Mouse (Mus musculus) mouse embryonic stem cell (cell line): ENCODE measurements around the gene Gm13275.
"Not testable (repeated sequence)": the region's sequence is repeated elsewhere in the genome, so short reads cannot be mapped to it uniquely, and the experiment has no call there.

Experiments
- in situ Hi-C, 2 experiments: fragments of 300-500 bp; cut with MboI; formaldehyde crosslinking; loops; 1 replicate in 1 of 2; 3 replicates in 1 of 2; pipeline ENCODE4 v1.14.3; 2019 to 2020; ENCODE audit warnings: low sequenced_read_pairs in 2 of 2, low pct_unique_long_range_greater_than_20kb in 1 of 2, mixed read lengths in 1 of 2; ENCODE audit not compliant: unreplicated experiment in 1 of 2

Gene Gm13275

DNA sequence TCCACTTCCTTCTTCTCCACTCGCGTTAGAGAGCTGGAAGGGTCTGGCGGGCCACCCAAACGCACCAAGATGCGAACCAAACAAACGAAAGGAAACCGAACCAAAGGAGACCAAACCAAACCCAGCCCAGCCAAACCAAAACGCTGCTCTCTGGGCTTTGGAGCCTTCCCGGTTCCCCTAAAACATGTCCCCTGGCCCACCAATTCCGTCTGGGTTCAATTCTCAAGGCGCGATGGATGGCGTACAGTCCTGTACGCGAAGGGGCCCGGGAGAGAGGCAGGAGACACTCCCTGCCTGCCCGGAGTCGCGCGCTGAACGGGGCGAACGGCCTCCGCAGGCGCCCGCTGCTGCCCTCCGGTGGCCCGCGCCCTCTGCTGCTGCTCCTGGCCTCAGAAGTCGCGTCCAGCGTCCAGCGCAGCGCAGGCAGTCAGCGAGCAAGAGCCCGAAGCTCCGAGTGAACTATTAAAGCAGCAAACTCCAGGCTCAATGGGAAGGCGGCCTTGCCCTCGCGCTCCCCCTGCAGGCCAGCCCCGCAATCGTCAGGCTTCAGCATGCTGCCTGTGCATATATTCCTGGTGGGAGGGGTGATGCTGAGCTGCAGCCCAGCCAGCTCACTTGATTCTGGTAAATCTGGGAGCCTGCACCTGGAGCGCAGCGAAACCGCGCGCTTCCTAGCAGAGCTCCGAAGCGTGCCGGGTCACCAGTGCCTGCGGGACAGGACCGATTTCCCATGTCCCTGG lies at the start of gene Gm13275:
Gene Gm13275 (plus strand): TSS at position 552 of the 740 bp plus-strand sequence.
- in situ Hi-C loops: not testable (repeated sequence)

DNA sequence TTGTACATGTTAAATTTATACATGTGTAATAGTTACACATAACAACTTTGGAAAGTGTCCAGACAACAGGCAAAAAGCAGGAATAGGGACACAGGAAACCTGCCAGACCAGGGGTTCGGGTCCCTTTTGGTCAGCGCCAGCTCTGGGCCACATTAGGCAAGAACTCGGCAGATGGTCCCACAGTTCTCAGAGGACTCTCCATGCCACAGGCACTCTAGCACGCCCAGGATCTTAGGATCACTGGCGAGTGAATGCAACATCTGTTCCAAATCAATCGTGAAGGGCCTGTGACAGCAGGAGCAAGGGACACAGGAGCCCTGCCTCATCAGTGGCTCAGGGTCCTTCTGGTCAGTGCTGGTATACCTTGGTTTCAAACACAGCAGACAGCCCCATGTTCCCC lies 44.4 kb upstream of the Gm13275 start:
- in situ Hi-C loops: no loop called here

DNA sequence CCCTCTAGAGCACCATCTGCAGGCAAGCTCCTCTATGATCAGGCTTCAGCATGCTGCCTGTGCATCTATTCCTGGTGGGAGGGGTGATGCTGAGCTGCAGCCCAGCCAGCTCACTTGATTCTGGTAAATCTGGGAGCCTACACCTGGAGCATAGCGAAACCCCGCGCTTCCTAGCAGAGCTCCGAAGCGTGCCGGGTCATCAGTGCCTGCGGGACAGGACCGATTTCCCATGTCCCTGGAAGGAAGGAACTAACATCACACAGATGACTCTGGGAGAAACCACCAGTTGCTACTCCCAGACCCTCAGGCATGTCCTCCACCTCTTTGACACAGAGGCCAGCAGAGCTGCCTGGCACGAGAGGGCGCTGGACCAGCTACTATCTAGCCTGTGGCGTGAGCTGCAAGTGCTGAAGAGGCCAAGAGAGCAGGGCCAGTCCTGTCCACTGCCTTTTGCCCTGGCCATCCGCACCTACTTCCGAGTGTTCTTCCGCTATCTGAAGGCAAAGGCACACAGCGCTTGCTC lies 39.4 kb upstream of the Gm13275 start, which contains the start of gene Gm13271:
Gene Gm13271 (plus strand): TSS at position 51 of the 523 bp plus-strand sequence.
- in situ Hi-C loops: not testable (repeated sequence)

DNA sequence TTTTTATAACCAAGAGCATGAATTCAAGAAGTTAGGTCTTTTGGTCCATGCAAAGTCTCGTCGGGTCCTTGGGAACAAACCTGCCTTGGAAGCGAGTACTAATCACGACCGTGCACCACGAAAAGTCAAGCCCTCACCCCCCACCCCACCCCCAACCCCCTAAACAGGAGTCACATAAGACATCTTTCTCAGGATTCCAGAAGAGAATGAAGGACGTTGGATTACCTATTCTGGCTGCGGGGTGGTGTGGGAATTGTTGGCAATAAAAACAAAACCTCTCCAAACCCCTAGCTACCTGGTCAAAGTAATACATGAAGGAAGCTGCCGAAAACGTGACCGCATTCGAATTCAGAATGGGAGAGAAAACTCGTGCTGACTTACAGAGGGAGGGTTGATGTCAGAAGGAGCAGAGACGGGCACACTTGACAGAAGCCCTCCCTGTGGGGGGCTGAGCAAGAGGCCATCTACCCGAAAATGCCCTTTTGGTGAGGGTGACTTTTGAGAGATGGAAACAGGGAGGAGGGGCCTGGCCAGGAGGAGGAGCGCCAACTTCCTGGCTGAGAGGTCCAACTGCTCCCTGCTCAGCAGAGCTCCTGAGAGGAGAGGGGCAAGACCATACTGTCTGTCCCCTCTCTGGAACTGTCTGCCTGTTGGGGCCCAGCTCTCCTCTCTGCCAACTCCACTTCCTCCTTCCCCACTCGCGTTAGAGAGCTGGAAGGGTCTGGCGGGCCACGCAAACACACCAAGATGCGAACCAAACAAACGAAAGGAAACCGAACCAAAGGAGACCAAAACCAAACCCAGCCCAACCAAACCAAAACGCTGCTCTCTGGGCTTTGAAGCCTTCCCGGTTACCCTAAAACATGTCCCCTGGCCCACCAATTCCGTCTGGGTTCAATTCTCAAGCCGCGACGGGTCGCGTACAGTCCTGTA lies 37.4 kb upstream of the Gm13275 start:
- in situ Hi-C loops: not testable (repeated sequence)

DNA sequence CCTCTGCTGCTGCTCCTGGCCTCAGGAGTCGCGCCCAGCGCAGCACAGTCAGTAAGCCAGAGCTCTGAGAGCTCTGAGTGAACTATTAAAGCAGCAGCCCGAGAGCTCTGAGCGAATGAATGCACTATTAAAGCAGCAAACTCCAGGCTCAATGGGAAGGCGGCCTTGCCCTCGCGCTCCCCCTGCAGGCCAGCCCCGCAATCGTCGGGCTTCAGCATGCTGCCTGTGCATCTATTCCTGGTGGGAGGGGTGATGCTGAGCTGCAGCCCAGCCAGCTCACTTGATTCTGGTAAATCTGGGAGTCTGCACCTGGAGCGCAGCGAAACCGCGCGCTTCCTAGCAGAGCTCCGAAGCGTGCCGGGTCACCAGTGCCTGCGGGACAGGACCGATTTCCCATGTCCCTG lies 36.7 kb upstream of the Gm13275 start:
- in situ Hi-C loops: not testable (repeated sequence)

DNA sequence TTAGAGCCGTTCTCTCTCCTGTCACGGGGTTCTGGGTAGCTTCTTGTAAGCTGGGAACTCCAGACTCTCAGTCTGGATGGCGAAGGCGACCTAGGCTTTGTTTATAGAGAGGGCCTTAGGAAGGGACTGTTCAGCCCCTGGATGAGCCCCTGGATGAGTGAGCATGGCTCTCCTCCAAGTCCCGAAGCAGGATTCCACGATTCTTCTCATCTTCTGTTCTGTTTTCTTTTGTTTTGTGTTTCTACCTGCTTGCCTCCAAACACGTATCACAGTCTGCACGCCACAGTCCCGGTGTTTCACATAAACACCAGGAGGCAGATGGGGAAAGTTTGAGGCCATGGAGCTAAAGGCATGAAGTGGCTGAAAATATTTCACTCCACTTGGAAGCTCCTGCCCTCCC lies 35.5 kb upstream of the Gm13275 start:
- in situ Hi-C loops: not testable (repeated sequence)

DNA sequence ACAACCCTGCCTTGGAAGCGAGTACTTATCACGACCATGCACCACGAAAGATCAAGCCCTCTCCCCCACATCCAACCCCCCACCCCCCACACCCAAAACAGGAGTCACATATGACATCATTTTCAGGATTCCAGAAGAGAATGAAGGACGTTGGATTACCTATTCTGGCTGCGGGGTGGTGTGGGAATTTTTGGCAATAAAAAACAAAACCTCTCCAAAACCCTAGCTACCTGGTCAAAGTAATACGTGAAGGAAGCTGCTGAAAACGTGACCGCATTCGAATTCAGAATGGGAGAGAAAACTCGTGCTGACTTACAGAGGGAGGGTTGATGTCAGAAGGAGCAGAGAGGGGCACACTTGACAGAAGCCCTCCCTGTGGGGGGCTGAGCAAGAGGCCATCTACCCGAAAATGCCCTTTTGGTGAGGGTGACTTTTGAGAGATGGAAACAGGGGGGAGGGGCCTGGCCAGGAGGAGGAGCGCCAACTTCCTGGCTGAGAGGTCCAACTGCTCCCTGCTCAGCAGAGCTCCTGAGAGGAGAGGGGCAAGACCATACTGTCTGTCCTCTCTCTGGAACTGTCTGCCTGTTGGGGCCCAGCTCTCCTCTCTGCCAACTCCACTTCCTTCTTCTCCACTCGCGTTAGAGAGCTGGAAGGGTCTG lies 34.5 kb upstream of the Gm13275 start, which contains the start of gene Gm13283:
Gene Gm13283 (plus strand): TSS at position 510 of the 659 bp plus-strand sequence.
- in situ Hi-C loops: not testable (repeated sequence)

DNA sequence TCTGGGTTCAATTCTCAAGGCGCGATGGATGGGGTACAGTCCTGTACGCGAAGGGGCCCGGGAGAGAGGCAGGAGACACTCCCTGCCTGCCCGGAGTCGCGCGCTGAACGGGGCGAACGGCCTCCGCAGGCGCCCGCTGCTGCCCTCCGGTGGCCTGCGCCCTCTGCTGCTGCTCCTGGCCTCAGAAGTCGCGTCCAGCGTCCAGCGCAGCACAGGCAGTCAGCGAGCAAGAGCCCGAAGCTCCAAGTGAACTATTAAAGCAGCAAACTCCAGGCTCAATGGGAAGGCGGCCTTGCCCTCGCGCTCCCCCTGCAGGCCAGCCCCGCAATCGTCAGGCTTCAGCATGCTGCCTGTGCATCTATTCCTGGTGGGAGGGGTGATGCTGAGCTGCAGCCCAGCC lies 33.9 kb upstream of the Gm13275 start:
- in situ Hi-C loops: not testable (repeated sequence)

DNA sequence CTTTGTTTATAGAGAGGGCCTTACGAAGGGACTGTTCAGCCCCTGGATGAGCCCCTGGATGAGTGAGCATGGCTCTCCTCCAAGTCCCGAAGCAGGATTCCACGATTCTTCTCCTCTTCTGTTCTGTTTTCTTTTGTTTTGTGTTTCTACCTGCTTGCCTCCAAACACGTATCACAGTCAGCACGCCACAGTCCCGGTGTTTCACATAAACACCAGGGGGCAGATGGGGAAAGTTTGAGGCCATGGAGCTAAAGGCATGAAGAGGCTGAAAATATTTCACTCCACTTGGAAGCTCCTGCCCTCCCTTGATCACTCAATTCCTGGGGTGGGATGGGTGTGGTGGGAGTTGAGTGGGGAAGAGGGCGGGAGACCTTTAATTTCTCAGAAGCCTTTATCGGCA lies 32.5 kb upstream of the Gm13275 start:
- in situ Hi-C loops: not testable (repeated sequence)

DNA sequence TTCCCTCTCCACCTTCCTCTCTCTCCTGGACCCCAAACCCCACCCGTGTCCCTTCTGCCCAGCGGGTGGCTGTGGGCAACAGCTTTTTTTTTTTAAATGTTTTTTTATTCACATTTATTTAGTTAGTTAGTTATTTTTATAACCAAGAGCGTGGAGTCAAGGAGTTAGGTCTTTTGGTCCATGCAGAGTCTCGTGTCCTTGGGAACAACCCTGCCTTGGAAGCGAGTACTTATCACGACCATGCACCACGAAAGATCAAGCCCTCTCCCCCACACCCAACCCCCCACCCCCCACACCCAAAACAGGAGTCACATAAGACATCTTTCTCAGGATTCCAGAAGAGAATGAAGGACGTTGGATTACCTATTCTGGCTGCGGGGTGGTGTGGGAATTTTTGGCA lies 31.9 kb upstream of the Gm13275 start:
- in situ Hi-C loops: not testable (repeated sequence)

DNA sequence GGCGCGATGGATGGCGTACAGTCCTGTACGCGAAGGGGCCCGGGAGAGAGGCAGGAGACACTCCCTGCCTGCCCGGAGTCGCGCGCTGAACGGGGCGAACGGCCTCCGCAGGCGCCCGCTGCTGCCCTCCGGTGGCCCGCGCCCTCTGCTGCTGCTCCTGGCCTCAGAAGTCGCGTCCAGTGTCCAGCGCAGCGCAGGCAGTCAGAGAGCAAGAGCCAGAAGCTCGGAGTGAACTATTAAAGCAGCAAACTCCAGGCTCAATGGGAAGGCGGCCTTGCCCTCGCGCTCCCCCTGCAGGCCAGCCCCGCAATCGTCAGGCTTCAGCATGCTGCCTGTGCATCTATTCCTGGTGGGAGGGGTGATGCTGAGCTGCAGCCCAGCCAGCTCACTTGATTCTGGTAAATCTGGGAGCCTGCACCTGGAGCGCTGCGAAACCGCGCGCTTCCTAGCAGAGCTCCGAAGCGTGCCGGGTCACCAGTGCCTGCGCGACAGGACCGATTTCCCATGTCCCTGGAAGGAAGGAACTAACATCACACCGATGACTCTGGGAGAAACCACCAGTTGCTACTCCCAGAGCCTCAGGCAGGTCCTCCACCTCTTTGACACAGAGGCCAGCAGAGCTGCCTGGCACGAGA lies 30.8 kb upstream of the Gm13275 start:
- in situ Hi-C loops: not testable (repeated sequence)

DNA sequence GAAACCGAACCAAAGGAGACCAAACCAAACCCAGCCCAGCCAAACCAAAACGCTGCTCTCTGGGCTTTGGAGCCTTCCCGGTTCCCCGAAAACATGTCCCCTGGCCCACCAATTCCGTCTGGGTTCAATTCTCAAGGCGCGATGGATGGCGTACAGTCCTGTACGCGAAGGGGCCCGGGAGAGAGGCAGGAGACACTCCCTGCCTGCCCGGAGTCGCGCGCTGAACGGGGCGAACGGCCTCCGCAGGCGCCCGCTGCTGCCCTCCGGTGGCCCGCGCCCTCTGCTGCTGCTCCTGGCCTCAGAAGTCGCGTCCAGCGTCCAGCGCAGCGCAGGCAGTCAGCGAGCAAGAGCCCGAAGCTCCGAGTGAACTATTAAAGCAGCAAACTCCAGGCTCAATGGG lies 20.8 kb upstream of the Gm13275 start, which contains the start of gene Gm13290:
Gene Gm13290 (plus strand): TSS at position 301 of the 400 bp plus-strand sequence.
- in situ Hi-C loops: not testable (repeated sequence)

DNA sequence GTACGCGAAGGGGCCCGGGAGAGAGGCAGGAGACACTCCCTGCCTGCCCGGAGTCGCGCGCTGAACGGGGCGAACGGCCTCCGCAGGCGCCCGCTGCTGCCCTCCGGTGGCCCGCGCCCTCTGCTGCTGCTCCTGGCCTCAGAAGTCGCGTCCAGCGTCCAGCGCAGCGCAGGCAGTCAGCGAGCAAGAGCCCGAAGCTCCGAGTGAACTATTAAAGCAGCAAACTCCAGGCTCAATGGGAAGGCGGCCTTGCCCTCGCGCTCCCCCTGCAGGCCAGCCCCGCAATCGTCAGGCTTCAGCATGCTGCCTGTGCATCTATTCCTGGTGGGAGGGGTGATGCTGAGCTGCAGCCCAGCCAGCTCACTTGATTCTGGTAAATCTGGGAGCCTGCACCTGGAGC lies 17.7 kb upstream of the Gm13275 start, which contains the start of gene Gm13289:
Gene Gm13289 (plus strand): TSS at position 301 of the 400 bp plus-strand sequence.
- in situ Hi-C loops: not testable (repeated sequence)

DNA sequence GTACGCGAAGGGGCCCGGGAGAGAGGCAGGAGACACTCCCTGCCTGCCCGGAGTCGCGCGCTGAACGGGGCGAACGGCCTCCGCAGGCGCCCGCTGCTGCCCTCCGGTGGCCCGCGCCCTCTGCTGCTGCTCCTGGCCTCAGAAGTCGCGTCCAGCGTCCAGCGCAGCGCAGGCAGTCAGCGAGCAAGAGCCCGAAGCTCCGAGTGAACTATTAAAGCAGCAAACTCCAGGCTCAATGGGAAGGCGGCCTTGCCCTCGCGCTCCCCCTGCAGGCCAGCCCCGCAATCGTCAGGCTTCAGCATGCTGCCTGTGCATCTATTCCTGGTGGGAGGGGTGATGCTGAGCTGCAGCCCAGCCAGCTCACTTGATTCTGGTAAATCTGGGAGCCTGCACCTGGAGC lies 14.7 kb upstream of the Gm13275 start, which contains the start of gene Gm13272:
Gene Gm13272 (plus strand): TSS at position 301 of the 400 bp plus-strand sequence.
- in situ Hi-C loops: not testable (repeated sequence)

DNA sequence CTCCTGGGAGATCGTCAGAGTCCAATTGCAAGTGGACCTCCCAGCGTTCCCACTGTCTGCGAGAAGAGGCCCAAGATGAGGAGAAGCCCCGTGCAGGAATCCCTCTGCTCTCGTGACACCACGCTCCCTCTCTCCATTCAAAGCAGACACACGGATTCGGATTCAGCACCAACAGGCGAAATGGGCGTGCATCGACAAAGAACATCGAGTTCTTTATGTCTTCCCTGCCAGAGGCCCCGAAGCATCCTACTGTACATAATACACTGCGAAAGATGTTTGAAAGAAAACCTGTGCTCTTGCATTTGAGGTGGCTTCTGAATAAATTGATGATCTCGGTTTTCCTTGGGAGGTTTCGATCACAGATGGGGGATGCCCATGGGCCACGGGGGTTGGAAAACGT lies 14.0 kb upstream of the Gm13275 start:
- in situ Hi-C loops: not testable (repeated sequence)

DNA sequence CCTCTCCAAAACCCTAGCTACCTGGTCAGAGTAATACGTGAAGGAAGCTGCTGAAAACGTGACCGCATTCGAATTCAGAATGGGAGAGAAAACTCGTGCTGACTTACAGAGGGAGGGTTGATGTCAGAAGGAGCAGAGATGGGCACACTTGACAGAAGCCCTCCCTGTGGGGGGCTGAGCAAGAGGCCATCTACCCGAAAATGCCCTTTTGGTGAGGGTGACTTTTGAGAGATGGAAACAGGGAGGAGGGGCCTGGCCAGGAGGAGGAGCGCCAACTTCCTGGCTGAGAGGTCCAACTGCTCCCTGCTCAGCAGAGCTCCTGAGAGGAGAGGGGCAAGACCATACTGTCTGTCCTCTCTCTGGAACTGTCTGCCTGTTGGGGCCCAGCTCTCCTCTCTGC lies 12.5 kb upstream of the Gm13275 start, which contains the start of gene Ifnz:
Gene Ifnz (plus strand): TSS at position 301 of the 400 bp plus-strand sequence.
- in situ Hi-C loops: not testable (repeated sequence)

DNA sequence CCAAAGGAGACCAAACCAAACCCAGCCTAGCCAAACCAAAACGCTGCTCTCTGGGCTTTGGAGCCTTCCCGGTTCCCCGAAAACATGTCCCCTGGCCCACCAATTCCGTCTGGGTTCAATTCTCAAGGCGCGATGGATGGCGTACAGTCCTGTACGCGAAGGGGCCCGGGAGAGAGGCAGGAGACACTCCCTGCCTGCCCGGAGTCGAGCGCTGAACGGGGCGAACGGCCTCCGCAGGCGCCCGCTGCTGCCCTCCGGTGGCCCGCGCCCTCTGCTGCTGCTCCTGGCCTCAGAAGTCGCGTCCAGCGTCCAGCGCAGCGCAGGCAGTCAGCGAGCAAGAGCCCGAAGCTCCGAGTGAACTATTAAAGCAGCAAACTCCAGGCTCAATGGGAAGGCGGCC lies 12.0 kb upstream of the Gm13275 start:
- in situ Hi-C loops: not testable (repeated sequence)

DNA sequence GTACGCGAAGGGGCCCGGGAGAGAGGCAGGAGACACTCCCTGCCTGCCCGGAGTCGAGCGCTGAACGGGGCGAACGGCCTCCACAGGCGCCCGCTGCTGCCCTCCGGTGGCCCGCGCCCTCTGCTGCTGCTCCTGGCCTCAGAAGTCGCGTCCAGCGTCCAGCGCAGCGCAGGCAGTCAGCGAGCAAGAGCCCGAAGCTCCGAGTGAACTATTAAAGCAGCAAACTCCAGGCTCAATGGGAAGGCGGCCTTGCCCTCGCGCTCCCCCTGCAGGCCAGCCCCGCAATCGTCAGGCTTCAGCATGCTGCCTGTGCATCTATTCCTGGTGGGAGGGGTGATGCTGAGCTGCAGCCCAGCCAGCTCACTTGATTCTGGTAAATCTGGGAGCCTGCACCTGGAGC lies 8.9 kb upstream of the Gm13275 start, which contains the start of gene Gm13276:
Gene Gm13276 (plus strand): TSS at position 301 of the 400 bp plus-strand sequence.
- in situ Hi-C loops: not testable (repeated sequence)
